Mouse (Mus musculus) intestine, embryonic 15.5 days (tissue): ENCODE results near the gene Nradd. TPM values are rescaled to one million over a fixed set of nuclear protein-coding genes. Genes with fewer than 3 reads are reported as not detected.

Experiments
- ATAC-seq: fragments of 200-750 bp; cut with Nextera tagmentation; 2 replicates; pipeline ENCODE4 v1.8.0; 2017; ENCODE audit warnings: moderate TSS enrichment, moderate library complexity
- H3K27ac ChIP-seq: fragments of 300-500 bp; sonication (generic); 2 replicates; pipeline ENCODE4 v1.5.1; 2015; ENCODE audit warnings: mild to moderate bottlenecking, inconsistent platforms
- H3K27me3 ChIP-seq: fragments of 300-500 bp; sonication (generic); replicated peaks from 2 replicates; pipeline ENCODE4 v1.6.1; 2015; ENCODE audit warnings: inconsistent platforms
- H3K36me3 ChIP-seq: fragments of 300-500 bp; sonication (generic); 2 replicates; pipeline ENCODE4 v1.6.1; 2015; ENCODE audit warnings: inconsistent platforms
- H3K4me1 ChIP-seq: fragments of 300-500 bp; sonication (generic); replicated peaks from 2 replicates; pipeline ENCODE4 v1.6.1; 2015; ENCODE audit warnings: inconsistent platforms
- H3K4me2 ChIP-seq: fragments of 300-500 bp; sonication (generic); replicated peaks from 2 replicates; pipeline ENCODE4 v1.6.1; 2015; ENCODE audit warnings: mild to moderate bottlenecking, inconsistent platforms
- H3K4me3 ChIP-seq: fragments of 300-500 bp; sonication (generic); replicated peaks from 2 replicates; pipeline ENCODE4 v1.5.1; 2015; ENCODE audit warnings: inconsistent platforms
- H3K9ac ChIP-seq: fragments of 300-500 bp; sonication (generic); 2 replicates; pipeline ENCODE4 v1.6.1; 2015; ENCODE audit warnings: inconsistent platforms
- H3K9me3 ChIP-seq: fragments of 300-500 bp; sonication (generic); 2 replicates; pipeline ENCODE4 v1.6.1; 2016; ENCODE audit warnings: inconsistent platforms
- WGBS: fragments of 180-500 bp; shearing (Covaris S2); methylation state at CpG from one replicate; pipeline ENCODE4 v1.1.7; 2015; 5-methylcytosine and 5-hydroxymethylcytosine counted together
- polyA plus RNA-seq: library from polyadenylated mRNA; unstranded; fragments of >200 nt; fragmentation: Nextera tagmentation; extraction: Ambion mirVana; gene quantifications from 2 replicates; pipeline ENCODE4 v1.2.1, GENCODE M21; 2015

Nradd gene
- polyA plus RNA-seq, 1 experiment from 2014 or later = 29.0 TPM

- no peaks in the 10 kb centered on the region for H3K36me3 ChIP-seq
- no peaks in the 10 kb centered on the region for H3K4me1 ChIP-seq
- H3K27ac ChIP-seq = no peak overlapping the region
- ATAC-seq = no peak
- 83% methylated on average over 10 of the region's 10 CpGs for WGBS
- H3K9ac ChIP-seq = no peak overlapping the region
- H3K4me3 ChIP-seq = no peak overlapping the region
- no peaks in the 10 kb centered on the region for H3K27me3 ChIP-seq
- no peak overlapping the region for H3K4me2 ChIP-seq
- no peaks in the 10 kb centered on the region for H3K9me3 ChIP-seq
These were observed 20.0 kb upstream of the Nradd start for GRCm38 (mm10) chr9:110644295-110644694.

GRCm38 (mm10) chr9:110643787-110644186 lies 19.5 kb upstream of the Nradd start:
- Histone ChIP-seq H3K4me3 (no peak overlapping the region), H3K9ac (no peak overlapping the region), H3K4me1 (no peaks in the 10 kb centered on the region), H3K27ac (no peak overlapping the region), H3K36me3 (no peaks in the 10 kb centered on the region), H3K4me2 (no peak overlapping the region), H3K9me3 (no peaks in the 10 kb centered on the region), H3K27me3 (no peaks in the 10 kb centered on the region)
- no peak for ATAC-seq
- WGBS = 63% methylated on average over 9 of the region's 9 CpGs

- H3K4me1 ChIP-seq = no peaks in the 10 kb centered on the region
- no peak for ATAC-seq
- H3K4me2 ChIP-seq = no peak overlapping the region
- H3K27ac ChIP-seq = no peak overlapping the region
- no peaks in the 10 kb centered on the region for H3K27me3 ChIP-seq
- no peak overlapping the region for H3K9ac ChIP-seq
- H3K36me3 ChIP-seq = no peaks in the 10 kb centered on the region
- WGBS = 46% methylated on average over 5 of the region's 5 CpGs
- H3K9me3 ChIP-seq = no peaks in the 10 kb centered on the region
- no peak overlapping the region for H3K4me3 ChIP-seq
These were observed 18.7 kb upstream of the Nradd start for GRCm38 (mm10) chr9:110642812-110643524.

GRCm38 (mm10) chr9:110641006-110641405 lies 16.8 kb upstream of the Nradd start:
- WGBS = 89% methylated on average over 5 of the region's 5 CpGs
- Histone ChIP-seq H3K27ac (no peak overlapping the region), H3K9me3 (no peaks in the 10 kb centered on the region), H3K4me1 (no peaks in the 10 kb centered on the region), H3K4me3 (no peak overlapping the region), H3K9ac (no peak overlapping the region), H3K36me3 (no peaks in the 10 kb centered on the region), H3K4me2 (no peak overlapping the region), H3K27me3 (no peaks in the 10 kb centered on the region)
- ATAC-seq = no peak

- no peak overlapping the region for H3K4me3 ChIP-seq
- no peak overlapping the region for H3K4me2 ChIP-seq
- no peak for ATAC-seq
- no peak overlapping the region for H3K9ac ChIP-seq
- H3K4me1 ChIP-seq = no peaks in the 10 kb centered on the region
- no peaks in the 10 kb centered on the region for H3K36me3 ChIP-seq
- WGBS = 81% methylated on average over 10 of the region's 10 CpGs
- no peaks in the 10 kb centered on the region for H3K9me3 ChIP-seq
- H3K27ac ChIP-seq = no peak overlapping the region
- H3K27me3 ChIP-seq = no peaks in the 10 kb centered on the region
These were observed 14.4 kb upstream of the Nradd start for GRCm38 (mm10) chr9:110638611-110639021.

GRCm38 (mm10) chr9:110635225-110635624 lies 11.0 kb upstream of the Nradd start:
- H3K4me1 ChIP-seq = no peaks in the 10 kb centered on the region
- H3K36me3 ChIP-seq = 0 out of 2 replicates have a peak, but pooled peaks cover 5% of the 10 kb centered on the region
- WGBS = 7% methylated on average over 19 of the region's 19 CpGs
- peaks cover 13% of the 10 kb centered on the region for H3K27me3 ChIP-seq
- ATAC-seq = peak; percentile 30; the same call in 1 of the 2 replicates
- no peak overlapping the region for H3K4me3 ChIP-seq
- no peak overlapping the region for H3K27ac ChIP-seq
- no peak overlapping the region for H3K9ac ChIP-seq
- no peak overlapping the region for H3K4me2 ChIP-seq
- H3K9me3 ChIP-seq = no peaks in the 10 kb centered on the region

- no peak for ATAC-seq
- H3K27ac ChIP-seq = no peak overlapping the region
- no peak overlapping the region for H3K4me3 ChIP-seq
- H3K27me3 ChIP-seq = peaks cover 13% of the 10 kb centered on the region
- H3K9ac ChIP-seq = no peak overlapping the region
- no peak overlapping the region for H3K4me2 ChIP-seq
- H3K4me1 ChIP-seq = no peaks in the 10 kb centered on the region
- H3K9me3 ChIP-seq = no peaks in the 10 kb centered on the region
- H3K36me3 ChIP-seq = 0 out of 2 replicates have a peak, but pooled peaks cover 5% of the 10 kb centered on the region
- 82% methylated on average over 17 of the region's 17 CpGs for WGBS
These were observed 9.6 kb upstream of the Nradd start for GRCm38 (mm10) chr9:110633882-110634281.

- ATAC-seq = no peak
- H3K4me1 ChIP-seq = no peaks in the 10 kb centered on the region
- no peak overlapping the region for H3K4me2 ChIP-seq
- no peaks in the 10 kb centered on the region for H3K9me3 ChIP-seq
- peaks cover 13% of the 10 kb centered on the region for H3K27me3 ChIP-seq
- no peak overlapping the region for H3K4me3 ChIP-seq
- 0 out of 2 replicates have a peak, but pooled peaks cover 5% of the 10 kb centered on the region for H3K36me3 ChIP-seq
- 79% methylated on average over 15 of the region's 15 CpGs for WGBS
- no peak overlapping the region for H3K9ac ChIP-seq
- no peak overlapping the region for H3K27ac ChIP-seq
These were observed 8.4 kb upstream of the Nradd start for GRCm38 (mm10) chr9:110632671-110633070.

GRCm38 (mm10) chr9:110631651-110632275 lies 7.5 kb upstream of the Nradd start:
- ATAC-seq = peak; percentile 19; the same call in 1 of the 2 replicates
- Histone ChIP-seq H3K4me1 (no peaks in the 10 kb centered on the region), H3K9ac (no peak overlapping the region), H3K27me3 (peaks cover 13% of the 10 kb centered on the region), H3K4me3 (no peak overlapping the region), H3K9me3 (no peaks in the 10 kb centered on the region), H3K27ac (no peak overlapping the region), H3K4me2 (peak overlapping the region; percentile 35), H3K36me3 (0 out of 2 replicates have a peak, but pooled peaks cover 5% of the 10 kb centered on the region)
- WGBS = 35% methylated on average over 30 of the region's 30 CpGs

- Histone ChIP-seq H3K4me3 (no peak overlapping the region), H3K9ac (no peak overlapping the region), H3K9me3 (no peaks in the 10 kb centered on the region), H3K4me2 (peak overlapping the region; percentile 35; the same call in 1 of the 2 replicates), H3K4me1 (no peaks in the 10 kb centered on the region), H3K27ac (no peak overlapping the region), H3K36me3 (0 out of 2 replicates have a peak, but pooled peaks cover 5% of the 10 kb centered on the region), H3K27me3 (peaks cover 13% of the 10 kb centered on the region)
- ATAC-seq = no peak
- 24% methylated on average over 10 of the region's 10 CpGs for WGBS
These were observed 6.9 kb upstream of the Nradd start for GRCm38 (mm10) chr9:110631191-110631590.

GRCm38 (mm10) chr9:110630171-110630570 lies 5.9 kb upstream of the Nradd start:
- Histone ChIP-seq H3K4me3 (no peak overlapping the region), H3K4me2 (no peak overlapping the region), H3K27ac (no peak overlapping the region), H3K9ac (no peak overlapping the region), H3K27me3 (peaks cover 13% of the 10 kb centered on the region), H3K36me3 (0 out of 2 replicates have a peak, but pooled peaks cover 5% of the 10 kb centered on the region), H3K4me1 (peaks cover 2% of the 10 kb centered on the region; the same call in 1 of the 2 replicates), H3K9me3 (no peaks in the 10 kb centered on the region)
- ATAC-seq = no peak
- 86% methylated on average over 15 of the region's 15 CpGs for WGBS

GRCm38 (mm10) chr9:110625350-110625908 lies 1.2 kb upstream of the Nradd start:
- Histone ChIP-seq H3K9ac (peak overlapping the region; percentile 59), H3K4me3 (peak overlapping the region; percentile 56), H3K4me1 (peaks cover 25% of the 10 kb centered on the region; the same call in 1 of the 2 replicates), H3K4me2 (peak overlapping the region; percentile 98), H3K27me3 (no peaks in the 10 kb centered on the region), H3K9me3 (no peaks in the 10 kb centered on the region), H3K27ac (peak overlapping the region; percentile 59), H3K36me3 (peaks cover 7% of the 10 kb centered on the region)
- ATAC-seq = no peak
- 66% methylated on average over 11 of the region's 11 CpGs for WGBS
